Mouse (Mus musculus): ENCODE measurements at regions not wholly inside any gene's neighbourhood (a gene's known extent, or its start where the extent isn't known, plus 50 kb on each side); places are given as distances from the start of the nearest gene placed in this dataset.

- no peak for TF ChIP-seq EP300 (IDR thresholded peaks at IDR 0.05; ENCODE audit: low read depth)
- no peak for TF ChIP-seq CTCF (IDR thresholded peaks at IDR 0.05; ENCODE audit: low read depth)
Measured at GRCm38 (mm10) chr5:148765993-148766392, 163.1 kb downstream of the Katnal1 start.

Measured in liver, embryonic 14.5 days (tissue).